Mouse (Mus musculus) right cerebral cortex, postnatal 10 days (tissue): ENCODE measurements around the gene Strada.
"Not testable (repeated sequence)": the region's sequence is repeated elsewhere in the genome, so short reads cannot be mapped to it uniquely, and the experiment has no call there.

Experiments
- DNase-seq, 2 experiments: peaks; one replicate each; pipeline ENCODE4 v3.0.0; 2021; ENCODE audit warnings: low spot score in 2 of 2

Strada gene

GRCm38 (mm10) chr11:106202123-106202465 lies at the start of gene Strada:
Gene Strada (minus strand): TSS chr11:106202168.
- DNase-seq: no peak

GRCm38 (mm10) chr11:106249326-106249725 lies 47.4 kb upstream of the Strada start:
- no peak for DNase-seq

- DNase-seq: no peak
These were observed 44.9 kb upstream of the Strada start for GRCm38 (mm10) chr11:106246834-106247233.

DNA sequence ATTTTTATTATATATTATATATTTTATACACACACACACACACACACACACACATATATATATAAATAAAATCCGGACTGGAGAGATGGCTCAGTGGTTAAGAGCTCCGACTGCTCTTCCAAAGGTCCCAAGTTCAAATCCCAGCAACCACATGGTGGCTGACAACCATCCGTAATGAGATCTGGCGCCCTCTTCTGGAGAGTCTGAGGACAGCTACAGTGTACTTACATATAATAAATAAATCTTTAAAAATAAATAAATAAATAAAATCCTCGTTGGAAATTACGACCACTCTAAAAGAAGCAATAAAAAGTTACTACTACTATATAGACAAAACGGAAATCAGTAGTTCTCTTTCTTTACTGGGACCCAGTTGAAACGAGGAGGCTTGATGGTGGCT lies 32.0 kb upstream of the Strada start:
- DNase-seq: not testable (repeated sequence)

GRCm38 (mm10) chr11:106220603-106221002 lies 18.6 kb upstream of the Strada start:
- no peak for DNase-seq

DNA sequence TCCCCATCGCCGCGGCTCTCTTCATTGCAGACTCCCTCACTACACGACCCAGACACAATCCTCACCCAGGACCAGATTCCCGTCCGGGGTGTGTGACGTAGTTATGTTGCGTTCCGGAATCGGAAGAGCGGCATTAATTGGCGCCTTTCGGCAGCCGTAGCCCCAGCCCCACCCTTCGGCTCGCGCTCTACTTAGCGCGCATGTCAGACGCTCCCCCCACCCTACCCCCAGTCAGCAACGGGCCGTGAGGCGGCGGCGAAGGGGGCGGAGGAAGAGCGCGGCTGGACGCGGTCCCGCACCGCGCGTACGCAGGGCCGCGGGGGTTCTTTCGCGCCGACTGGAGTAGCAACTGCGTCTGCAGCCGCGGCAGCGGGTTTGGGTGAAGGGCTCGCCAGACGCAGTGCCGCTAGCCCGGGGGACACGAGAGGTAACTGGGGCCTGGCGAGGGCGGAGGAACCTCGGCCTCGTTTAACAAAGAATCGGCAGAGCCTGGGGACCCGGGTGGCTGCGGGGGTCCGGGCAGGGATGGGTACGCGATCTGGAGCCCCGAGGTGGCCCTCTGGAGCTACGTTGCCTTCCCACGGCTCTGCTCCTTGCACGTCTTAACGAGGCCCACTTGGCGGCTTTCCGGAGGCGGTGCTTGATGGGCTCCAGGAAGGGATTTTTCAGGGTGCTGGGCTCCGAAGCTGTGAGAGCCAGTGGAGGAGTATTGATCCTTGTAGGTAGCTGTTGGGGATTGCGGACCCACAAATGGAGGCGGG lies 14.9 kb upstream of the Strada start, which contains the start of gene Ddx42:
Ddx42 (plus strand) TSS at position 197 of the 761 bp plus-strand sequence.
- DNase-seq: peak; percentile 96

DNA sequence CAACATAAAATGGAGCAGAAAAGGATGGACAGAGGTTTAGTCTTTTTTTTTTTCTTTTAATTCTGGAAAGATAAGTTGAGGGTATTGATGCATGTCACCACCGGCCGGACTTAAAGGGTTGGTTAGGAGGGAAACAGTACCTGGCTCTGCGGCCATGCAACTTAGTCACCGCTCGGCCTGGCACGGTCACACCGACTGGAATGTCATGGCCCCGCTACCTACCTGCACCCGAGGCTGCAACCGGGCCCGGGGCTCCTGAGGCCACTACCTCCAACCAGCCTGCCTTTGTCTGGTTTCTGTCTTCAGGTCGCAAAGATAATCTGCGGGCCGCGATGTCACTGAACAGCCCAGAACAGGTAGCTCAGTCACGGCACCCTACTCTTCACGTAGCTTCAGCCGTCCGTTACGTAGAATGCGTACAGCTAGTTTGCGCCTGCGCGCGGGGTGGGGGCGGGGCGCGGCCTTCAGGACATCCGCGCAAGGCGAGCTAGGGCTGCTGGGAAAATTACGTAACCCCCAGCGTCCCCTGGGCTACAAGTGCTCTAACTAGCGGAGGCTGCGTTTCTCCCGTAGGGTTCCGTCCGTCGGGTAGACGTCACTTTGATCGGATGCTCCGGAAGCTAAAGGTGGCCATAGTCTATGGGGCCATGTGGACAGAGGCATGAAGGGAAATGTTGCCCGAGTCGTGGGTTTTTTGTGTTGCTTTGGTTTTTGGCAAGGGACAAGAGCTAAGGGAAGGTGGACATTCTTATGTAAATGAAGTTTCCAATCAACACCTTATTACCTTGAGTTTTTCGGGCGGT lies 14.2 kb upstream of the Strada start, which contains the start of gene Ccdc47:
Ccdc47 (minus strand) TSS at position 418 of the 803 bp plus-strand sequence.
- DNase-seq: peak; percentile 98 to 99

GRCm38 (mm10) chr11:106215450-106215859 lies 13.5 kb upstream of the Strada start:
- DNase-seq: no peak

GRCm38 (mm10) chr11:106214856-106215255 lies 12.9 kb upstream of the Strada start:
- DNase-seq: no peak

DNA sequence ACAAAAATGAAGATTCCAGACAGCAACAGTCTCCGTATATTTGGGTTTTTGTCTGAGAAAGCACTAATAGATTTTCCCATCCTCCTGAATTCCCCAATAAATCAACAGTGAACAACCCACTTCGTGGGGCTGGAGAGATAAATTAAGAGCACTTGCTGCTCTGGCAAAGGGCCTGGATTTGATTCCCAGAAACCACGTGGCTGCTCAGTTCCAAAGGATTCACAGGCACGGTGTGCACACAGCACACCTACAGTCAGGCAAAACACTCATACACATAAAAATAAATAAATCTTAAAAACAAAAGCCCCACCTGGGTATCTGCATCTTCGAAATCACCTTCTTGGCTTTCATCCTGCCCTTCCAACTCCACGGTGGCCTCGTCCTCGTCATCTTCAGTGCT lies 10.8 kb upstream of the Strada start:
- DNase-seq: no peak

- no peak for DNase-seq
These were observed 438 bp downstream of the Strada start for GRCm38 (mm10) chr11:106201337-106202122.

DNA sequence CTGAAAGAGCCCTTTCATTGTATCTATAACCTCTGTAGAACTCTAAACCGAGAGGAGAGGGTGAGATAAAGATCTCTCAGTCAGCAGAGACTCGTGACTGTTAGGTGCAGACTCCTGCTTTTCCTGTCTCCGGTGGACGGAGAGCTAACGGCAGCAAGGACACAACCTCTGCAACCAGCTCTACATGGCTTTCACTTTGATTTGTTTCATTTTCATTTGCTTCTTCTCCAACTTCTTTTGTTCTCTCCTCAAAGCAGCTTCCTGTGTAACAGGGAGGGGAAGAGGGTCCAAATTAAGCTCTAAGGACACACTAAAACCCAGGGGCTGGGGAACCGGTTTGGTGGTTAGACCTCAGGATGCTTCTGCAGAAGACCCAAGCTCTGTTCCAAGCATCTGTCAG lies 1.2 kb downstream of the Strada start:
- DNase-seq: no peak

DNA sequence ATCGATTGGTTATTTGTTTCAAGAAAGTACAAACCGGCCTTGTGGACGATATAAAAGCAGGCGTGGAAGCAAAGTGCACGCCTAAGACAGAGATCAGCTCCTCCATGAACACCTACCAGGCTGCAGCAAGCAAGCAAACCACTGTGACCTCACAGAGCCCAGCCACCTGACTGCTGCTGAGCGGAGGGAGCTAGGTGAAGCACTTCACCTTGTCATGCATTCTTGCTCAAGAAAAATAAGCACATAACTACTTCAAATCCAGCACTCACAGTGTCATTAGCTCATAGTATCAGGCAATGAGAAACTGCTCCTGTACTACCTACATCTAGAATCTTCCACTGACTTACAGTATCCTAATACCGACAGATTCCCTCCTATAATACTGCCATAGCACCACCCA lies 2.0 kb downstream of the Strada start:
- not testable (repeated sequence) for DNase-seq

DNA sequence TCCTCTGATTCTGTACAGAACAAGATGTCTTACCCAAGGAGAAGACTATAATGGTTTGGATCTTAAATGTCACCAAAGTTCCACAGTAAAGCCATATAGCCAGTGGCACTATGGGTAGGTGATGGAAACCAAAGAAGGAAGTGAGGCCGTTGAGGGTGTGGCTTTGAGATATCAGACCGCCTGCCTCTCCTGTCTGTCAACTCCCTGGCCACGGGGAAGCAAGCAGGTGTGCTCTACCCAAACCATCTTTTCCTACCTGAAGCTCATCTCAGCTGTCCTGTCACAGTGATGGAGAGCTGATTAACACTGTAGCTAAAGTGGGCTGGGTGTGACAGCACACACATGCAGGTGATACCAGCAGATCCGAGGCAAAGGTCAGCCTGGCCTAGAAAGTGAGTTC lies 3.7 kb downstream of the Strada start:
- no peak for DNase-seq

- DNase-seq: no peak
These were observed 6.6 kb downstream of the Strada start for GRCm38 (mm10) chr11:106195341-106195740.

DNA sequence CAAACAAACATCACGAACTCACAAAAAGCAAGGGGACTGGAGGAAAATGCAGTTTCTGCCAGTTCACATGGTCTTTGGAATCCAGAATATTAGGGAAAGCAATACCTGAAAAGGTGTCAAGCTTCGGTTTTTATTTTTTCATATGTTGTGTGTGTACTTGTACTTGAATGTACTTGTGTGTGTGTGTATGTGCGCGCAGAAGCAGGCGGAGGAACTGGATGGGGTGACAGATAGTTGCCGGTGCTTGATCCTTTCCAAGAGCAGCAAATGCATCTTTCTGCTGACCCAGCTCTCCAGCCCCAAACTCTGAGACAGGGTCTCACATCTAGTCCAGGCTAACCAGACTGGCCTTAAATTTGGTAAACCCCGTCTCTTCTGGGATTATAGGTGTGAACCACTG lies 7.1 kb downstream of the Strada start:
- no peak for DNase-seq

GRCm38 (mm10) chr11:106194155-106194541 lies 7.8 kb downstream of the Strada start:
- no peak for DNase-seq

GRCm38 (mm10) chr11:106193371-106194154 lies 8.4 kb downstream of the Strada start:
- peak; percentile 97 to 98 for DNase-seq

DNA sequence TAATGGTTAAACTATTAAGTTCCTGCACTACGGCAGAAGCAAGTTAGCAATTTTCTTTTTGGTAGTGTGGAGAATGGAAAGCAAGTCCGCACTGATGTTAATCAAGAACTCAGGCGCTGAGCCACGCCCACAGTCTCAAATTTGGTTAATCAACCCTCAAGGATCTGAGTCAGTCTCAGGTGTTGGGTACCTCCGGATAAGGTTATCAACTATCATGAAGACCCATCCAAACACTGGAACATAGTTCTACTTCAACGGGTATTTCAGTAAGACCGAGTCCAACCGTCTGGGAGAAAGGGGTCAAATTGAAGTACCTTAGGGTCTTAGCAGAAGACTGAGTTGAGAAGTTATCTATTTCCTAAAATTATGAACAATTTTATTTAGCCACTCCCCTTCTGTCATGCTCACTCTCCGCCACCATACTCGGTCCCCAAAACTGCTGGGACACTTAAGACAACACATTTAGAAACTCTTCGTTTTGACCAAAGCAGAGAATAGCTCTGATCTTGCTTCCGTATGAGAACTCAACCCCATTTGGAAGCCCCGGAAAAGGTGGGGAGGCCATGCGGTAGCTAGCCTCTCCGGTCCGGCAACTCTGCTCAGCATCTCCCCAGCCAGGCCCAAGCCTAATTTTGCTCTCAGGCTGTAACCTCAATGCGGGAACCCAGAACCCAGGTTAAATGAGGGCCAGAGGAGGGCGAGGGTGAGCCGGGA lies 9.2 kb downstream of the Strada start:
- DNase-seq: no peak

GRCm38 (mm10) chr11:106192241-106192640 lies 9.7 kb downstream of the Strada start:
- no peak for DNase-seq

DNA sequence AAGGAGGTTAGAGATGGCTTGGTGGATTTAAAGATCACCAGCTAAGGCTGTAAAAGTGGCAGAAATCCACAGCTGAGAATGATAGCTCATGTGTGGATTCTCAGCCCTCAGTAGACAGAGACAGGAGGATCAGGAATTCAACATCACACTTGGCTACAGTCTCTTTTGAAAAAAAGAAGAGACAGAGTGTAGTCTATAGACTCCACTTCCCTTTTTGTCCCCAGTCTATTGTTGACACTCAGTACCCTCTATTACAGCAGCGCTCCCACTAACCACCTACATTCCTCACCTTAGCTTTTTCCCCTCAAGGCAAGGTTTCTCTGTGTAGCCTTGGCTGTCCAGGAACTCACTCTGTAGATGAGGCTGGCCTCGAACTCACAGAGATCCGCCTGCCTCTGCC lies 10.3 kb downstream of the Strada start:
- no peak for DNase-seq
